Mouse (Mus musculus): ENCODE measurements at regions not wholly inside any gene's neighbourhood (a gene's known extent, or its start where the extent isn't known, plus 50 kb on each side); places are given as distances from the start of the nearest gene placed in this dataset.

DNA sequence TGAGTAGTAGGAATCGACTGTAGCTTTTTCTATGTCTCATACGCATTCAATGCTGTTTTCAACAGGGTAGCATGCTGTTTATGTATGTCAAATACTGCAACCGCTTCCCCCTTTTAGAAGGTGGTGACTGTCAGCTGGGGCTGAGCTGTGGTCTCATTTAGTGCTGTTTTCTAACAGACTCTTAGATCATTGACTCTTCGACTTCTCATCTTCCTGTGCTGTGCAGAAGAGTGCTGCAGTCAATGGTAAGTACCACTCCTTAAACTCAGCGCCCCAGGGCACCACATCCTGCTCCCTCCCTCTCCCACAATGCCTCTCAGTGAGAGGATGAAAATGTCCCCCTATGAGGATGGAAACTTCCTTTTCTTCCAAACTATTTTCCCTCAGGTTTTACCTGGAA is 149.2 kb upstream of the Hmga2 start:
- TF ChIP-seq TCF12 (IDR thresholded peaks at IDR 0.05; ENCODE audit: low read depth, low read length) (no peak), GABPA (IDR thresholded peaks at IDR 0.05; ENCODE audit: insufficient replicate concordance, low read depth, low read length) (no peak), POLR2A (IDR thresholded peaks at IDR 0.05; ENCODE audit: low read depth, low read length) (no peak), JUND (conservative IDR thresholded peaks at IDR 0.05; ENCODE audit: low read depth, low read length) (no peak), MAFK (IDR thresholded peaks at IDR 0.05; ENCODE audit: insufficient replicate concordance, low read length) (no peak), CHD2 (IDR thresholded peaks at IDR 0.05; ENCODE audit: low read length) (no peak), CTCF (conservative IDR thresholded peaks at IDR 0.05 in 1 of 2, IDR thresholded peaks at IDR 0.05 in 1 of 2; ENCODE audit: low read depth in 2 of 2, low read length in 2 of 2) (no peak)

Data from CH12.LX (cell line).